Mouse (Mus musculus): ENCODE measurements around the gene Gbgt1. TPM values are rescaled to one million over a fixed set of nuclear protein-coding genes. Genes with fewer than 3 reads are reported as not detected.

Gene Gbgt1
- polyA plus RNA-seq, 1 experiment from 2014 or later, result not detected

DNA sequence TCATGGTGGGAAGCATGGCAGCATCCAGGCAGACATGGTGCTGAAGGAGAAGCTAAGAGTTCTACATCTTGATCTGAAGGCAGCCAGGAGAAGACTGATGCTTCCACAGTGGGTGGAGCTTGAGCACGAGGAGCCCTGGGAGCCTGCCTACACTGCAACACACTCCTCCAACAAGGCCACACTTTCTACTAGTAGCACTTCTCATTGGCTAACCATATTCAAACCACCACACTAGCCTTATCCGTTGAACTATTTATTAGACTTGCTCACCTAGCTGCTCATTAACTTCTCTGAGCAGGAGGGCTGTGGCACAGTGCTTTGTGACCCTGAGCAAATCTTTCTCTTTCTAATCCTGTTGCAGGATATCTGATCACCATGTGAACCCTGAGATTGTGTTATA is 12.8 kb upstream of the Gbgt1 start:
- H3K9ac ChIP-seq (replicated peaks; ENCODE audit: low read length), result no peak overlapping the region
- H3K4me2 ChIP-seq (ENCODE audit: low read depth, low read length), result no peak overlapping the region
- no peak overlapping the region for H3K4me3 ChIP-seq (ENCODE audit: low read depth, low read length)
- H3K27ac ChIP-seq (replicated peaks; ENCODE audit: low read depth, low read length), result no peak overlapping the region
- no peaks in the 10 kb centered on the region for H3K9me3 ChIP-seq (replicated peaks; ENCODE audit: control insufficient read depth, low read length)
- ATAC-seq (replicated peaks; ENCODE audit: insufficient number of reproducible peaks, low FRiP score, low TSS enrichment, low read depth), result no peak
- H3K4me1 ChIP-seq (ENCODE audit: control insufficient read depth, insufficient read depth, low read length), result no peaks in the 10 kb centered on the region
- 78% methylated on average over 2 of the region's 2 CpGs for WGBS
- H3K27me3 ChIP-seq (ENCODE audit: control insufficient read depth, insufficient read depth, low read length), result no peaks in the 10 kb centered on the region
- H3K36me3 ChIP-seq (replicated peaks; ENCODE audit: control insufficient read depth, insufficient read depth, low read depth, low read length), result no peaks in the 10 kb centered on the region
- no peak for DNase-seq (ENCODE audit: low spot score)

DNA sequence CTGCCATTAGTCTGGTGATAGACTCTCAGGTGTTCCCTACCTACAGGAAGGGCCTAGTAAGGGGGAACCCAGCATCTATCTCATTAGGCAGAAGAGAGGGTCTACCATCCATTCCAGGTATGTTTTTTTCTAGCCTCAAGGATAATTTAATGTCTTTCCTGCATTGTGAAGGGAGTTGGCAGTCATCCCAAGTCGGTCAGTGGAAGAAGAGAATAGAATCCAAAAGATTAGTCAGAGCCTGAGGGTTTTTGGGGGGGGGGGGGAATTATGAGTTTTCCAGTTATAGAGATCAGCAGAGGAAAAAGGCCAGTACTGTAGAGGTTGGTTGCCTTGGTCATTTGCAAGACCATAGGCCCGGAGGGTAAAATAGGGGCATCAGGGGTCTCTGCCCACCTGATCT is 2.2 kb upstream of the Gbgt1 start:
- H3K4me3 ChIP-seq (ENCODE audit: low read depth, low read length), result no peak overlapping the region
- WGBS, result 82% methylated on average over 2 of the region's 2 CpGs
- no peak overlapping the region for H3K9ac ChIP-seq (replicated peaks; ENCODE audit: low read length)
- DNase-seq (ENCODE audit: low spot score), result no peak
- no peak overlapping the region for H3K27ac ChIP-seq (replicated peaks; ENCODE audit: low read depth, low read length)
- H3K9me3 ChIP-seq (replicated peaks; ENCODE audit: control insufficient read depth, low read length), result no peaks in the 10 kb centered on the region
- H3K27me3 ChIP-seq (ENCODE audit: control insufficient read depth, insufficient read depth, low read length), result no peaks in the 10 kb centered on the region
- ATAC-seq (replicated peaks; ENCODE audit: insufficient number of reproducible peaks, low FRiP score, low TSS enrichment, low read depth), result no peak
- H3K36me3 ChIP-seq (replicated peaks; ENCODE audit: control insufficient read depth, insufficient read depth, low read depth, low read length), result no peaks in the 10 kb centered on the region
- no peak overlapping the region for H3K4me2 ChIP-seq (ENCODE audit: low read depth, low read length)
- H3K4me1 ChIP-seq (ENCODE audit: control insufficient read depth, insufficient read depth, low read length), result no peaks in the 10 kb centered on the region

DNA sequence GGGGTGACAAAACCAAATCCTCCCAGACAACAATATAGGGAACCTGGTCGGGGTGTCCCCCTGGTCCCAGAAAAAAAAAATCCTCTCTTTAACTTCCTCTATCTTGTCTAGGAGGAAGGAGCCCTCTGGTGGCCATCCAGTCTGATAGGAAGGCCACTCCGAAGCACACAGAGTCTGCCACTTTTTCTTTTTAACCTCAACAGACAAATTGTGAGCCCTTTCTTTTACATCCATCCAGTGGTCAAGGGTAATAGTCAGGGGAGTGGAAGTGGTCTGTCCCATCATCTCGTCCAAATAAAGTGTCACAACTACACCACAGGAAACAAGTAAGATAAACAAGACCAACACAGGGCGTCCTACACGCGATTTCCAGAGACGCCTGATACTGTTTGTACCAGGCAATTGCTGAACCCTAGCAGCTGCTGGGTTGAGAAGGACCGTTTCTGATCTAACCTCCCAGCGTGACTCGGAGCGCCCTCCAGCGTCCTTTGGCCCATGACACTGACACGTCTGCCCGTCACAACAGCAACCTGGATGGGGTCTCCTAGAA is 1.4 kb upstream of the Gbgt1 start:
- Histone ChIP-seq H3K9ac (replicated peaks; ENCODE audit: low read length) (no peak overlapping the region), H3K4me2 (ENCODE audit: low read depth, low read length) (no peak overlapping the region), H3K9me3 (replicated peaks; ENCODE audit: control insufficient read depth, low read length) (no peaks in the 10 kb centered on the region), H3K27me3 (ENCODE audit: control insufficient read depth, insufficient read depth, low read length) (no peaks in the 10 kb centered on the region), H3K27ac (replicated peaks; ENCODE audit: low read depth, low read length) (no peak overlapping the region), H3K36me3 (replicated peaks; ENCODE audit: control insufficient read depth, insufficient read depth, low read depth, low read length) (no peaks in the 10 kb centered on the region), H3K4me3 (ENCODE audit: low read depth, low read length) (no peak overlapping the region), H3K4me1 (ENCODE audit: control insufficient read depth, insufficient read depth, low read length) (no peaks in the 10 kb centered on the region)
- no peak for DNase-seq (ENCODE audit: low spot score)
- no peak for ATAC-seq (replicated peaks; ENCODE audit: insufficient number of reproducible peaks, low FRiP score, low TSS enrichment, low read depth)
- 77% methylated on average over 14 of the region's 14 CpGs for WGBS

DNA sequence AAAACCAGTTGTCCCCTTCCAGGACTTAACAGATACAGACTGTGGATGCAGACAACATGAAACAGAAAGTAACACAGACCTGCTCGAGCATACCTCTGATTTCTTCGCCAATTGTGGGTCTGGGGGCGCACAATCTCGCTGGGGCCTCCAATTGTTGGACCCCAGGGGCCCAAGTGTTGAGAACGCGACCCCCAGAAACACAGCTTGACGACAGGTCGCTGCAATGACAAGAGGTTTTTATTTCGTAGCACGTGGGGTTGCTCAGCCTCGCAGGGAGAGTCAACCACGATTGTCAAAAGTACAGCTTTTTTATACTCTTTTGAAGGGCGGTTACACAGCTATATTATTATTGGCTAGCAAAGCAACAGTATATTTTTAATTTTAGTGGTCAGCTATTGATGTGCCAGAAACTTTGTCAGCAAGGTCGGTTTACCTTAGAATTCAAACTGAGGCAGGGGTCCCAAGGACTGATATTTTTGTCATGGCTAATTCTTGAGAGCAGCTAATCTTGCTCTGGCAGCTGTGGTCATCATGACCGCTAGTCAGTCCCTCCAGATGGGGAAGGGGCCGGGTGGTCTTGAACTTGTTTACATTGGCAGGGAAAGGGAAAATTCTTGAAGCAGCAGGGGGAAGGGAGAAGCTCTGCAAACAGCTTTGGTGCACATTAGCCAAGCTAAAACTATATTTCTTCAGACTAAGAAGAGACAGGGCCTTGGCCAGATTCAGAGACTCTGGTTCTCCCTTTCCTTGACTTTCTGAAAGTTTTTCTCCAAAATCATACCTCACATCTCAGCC is 693 bp upstream of the Gbgt1 start:
- DNase-seq (ENCODE audit: low spot score), result no peak
- ATAC-seq (replicated peaks; ENCODE audit: insufficient number of reproducible peaks, low FRiP score, low TSS enrichment, low read depth), result no peak

DNA sequence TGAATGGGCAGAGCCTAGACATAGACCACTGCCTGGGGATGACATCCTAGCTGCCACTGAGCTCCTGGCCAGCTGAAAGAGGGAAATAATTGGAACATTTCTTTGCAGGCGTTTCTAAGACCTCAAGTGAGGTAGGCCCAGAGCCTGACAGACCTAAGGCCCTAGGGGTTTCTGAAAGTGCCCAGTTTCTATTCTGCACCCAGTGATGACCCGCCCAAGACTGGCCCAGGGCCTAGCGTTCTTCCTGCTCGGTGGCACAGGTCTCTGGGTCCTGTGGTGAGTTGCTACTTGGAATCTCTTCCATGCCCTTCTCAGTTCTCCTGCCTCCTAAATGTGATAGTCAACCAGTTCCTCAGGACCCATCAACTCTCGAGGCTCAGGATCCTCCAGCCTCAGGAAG is 870 bp downstream of the Gbgt1 start:
- H3K27ac ChIP-seq (replicated peaks; ENCODE audit: low read depth, low read length), result no peak overlapping the region
- H3K4me1 ChIP-seq (ENCODE audit: control insufficient read depth, insufficient read depth, low read length), result no peaks in the 10 kb centered on the region
- H3K4me2 ChIP-seq (ENCODE audit: low read depth, low read length), result no peak overlapping the region
- no peak overlapping the region for H3K4me3 ChIP-seq (ENCODE audit: low read depth, low read length)
- H3K9me3 ChIP-seq (replicated peaks; ENCODE audit: control insufficient read depth, low read length), result no peaks in the 10 kb centered on the region
- no peaks in the 10 kb centered on the region for H3K36me3 ChIP-seq (replicated peaks; ENCODE audit: control insufficient read depth, insufficient read depth, low read depth, low read length)
- no peaks in the 10 kb centered on the region for H3K27me3 ChIP-seq (ENCODE audit: control insufficient read depth, insufficient read depth, low read length)
- DNase-seq (ENCODE audit: low spot score) (no peak), ATAC-seq (replicated peaks; ENCODE audit: insufficient number of reproducible peaks, low FRiP score, low TSS enrichment, low read depth) (no peak)
- H3K9ac ChIP-seq (replicated peaks; ENCODE audit: low read length), result no peak overlapping the region
- WGBS, result 83% methylated on average over 5 of the region's 5 CpGs

More for the DNA sequence above, 693 bp upstream of the Gbgt1 start:
- 85% methylated on average over 16 of the region's 16 CpGs for WGBS
- no peak overlapping the region for H3K4me2 ChIP-seq (ENCODE audit: low read depth, low read length)
- no peaks in the 10 kb centered on the region for H3K4me1 ChIP-seq (ENCODE audit: control insufficient read depth, insufficient read depth, low read length)
- H3K9me3 ChIP-seq (replicated peaks; ENCODE audit: control insufficient read depth, low read length), result no peaks in the 10 kb centered on the region
- H3K36me3 ChIP-seq (replicated peaks; ENCODE audit: control insufficient read depth, insufficient read depth, low read depth, low read length), result no peaks in the 10 kb centered on the region
- no peaks in the 10 kb centered on the region for H3K27me3 ChIP-seq (ENCODE audit: control insufficient read depth, insufficient read depth, low read length)
- no peak overlapping the region for H3K9ac ChIP-seq (replicated peaks; ENCODE audit: low read length)
- H3K27ac ChIP-seq (replicated peaks; ENCODE audit: low read depth, low read length), result no peak overlapping the region
- H3K4me3 ChIP-seq (ENCODE audit: low read depth, low read length), result no peak overlapping the region

DNA sequence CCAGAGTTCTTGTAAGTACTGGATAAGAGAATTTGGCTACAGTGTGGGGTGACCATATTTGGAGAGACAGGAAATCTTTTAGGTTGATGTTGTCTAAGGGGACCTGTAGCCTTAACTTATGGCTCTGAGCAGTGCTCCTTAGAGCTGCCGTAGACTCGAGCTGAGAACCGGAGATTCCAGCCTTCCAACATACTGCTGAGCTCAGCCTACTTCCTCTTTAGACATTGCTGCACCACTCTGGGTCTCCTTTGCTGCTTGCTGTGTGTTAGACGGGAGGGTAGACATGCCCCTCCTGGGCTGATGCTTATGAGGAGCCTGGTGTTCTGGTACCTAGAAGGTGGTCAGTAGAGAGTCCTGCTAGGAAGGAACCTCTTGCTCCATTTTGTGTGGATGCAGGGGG is 1.7 kb downstream of the Gbgt1 start:
- Histone ChIP-seq H3K27me3 (ENCODE audit: control insufficient read depth, insufficient read depth, low read length) (no peaks in the 10 kb centered on the region), H3K36me3 (replicated peaks; ENCODE audit: control insufficient read depth, insufficient read depth, low read depth, low read length) (no peaks in the 10 kb centered on the region), H3K4me2 (ENCODE audit: low read depth, low read length) (no peak overlapping the region), H3K27ac (replicated peaks; ENCODE audit: low read depth, low read length) (no peak overlapping the region), H3K4me1 (ENCODE audit: control insufficient read depth, insufficient read depth, low read length) (no peaks in the 10 kb centered on the region), H3K9me3 (replicated peaks; ENCODE audit: control insufficient read depth, low read length) (no peaks in the 10 kb centered on the region), H3K9ac (replicated peaks; ENCODE audit: low read length) (no peak overlapping the region), H3K4me3 (ENCODE audit: low read depth, low read length) (no peak overlapping the region)
- no peak for ATAC-seq (replicated peaks; ENCODE audit: insufficient number of reproducible peaks, low FRiP score, low TSS enrichment, low read depth)
- WGBS, result 86% methylated on average over 4 of the region's 4 CpGs
- no peak for DNase-seq (ENCODE audit: low spot score)

DNA sequence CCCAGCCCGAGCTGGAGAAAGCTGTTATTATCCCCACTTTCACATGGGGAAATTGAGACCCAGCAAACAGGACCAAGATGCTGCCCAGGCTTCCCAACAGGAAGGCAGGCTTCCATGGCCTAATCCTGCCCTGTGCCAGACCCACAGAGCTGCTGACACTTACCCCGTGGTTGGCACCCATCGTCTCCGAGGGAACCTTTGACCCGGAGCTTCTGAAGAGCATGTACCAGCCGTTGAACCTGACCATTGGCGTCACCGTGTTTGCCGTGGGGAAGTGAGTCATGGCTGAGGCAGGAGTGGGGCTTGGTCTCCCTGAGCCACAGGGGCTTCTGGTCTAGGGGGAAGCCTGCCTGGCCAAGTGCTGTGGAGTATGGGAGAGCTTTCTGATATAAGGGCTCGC is 6.3 kb downstream of the Gbgt1 start:
- Histone ChIP-seq H3K4me3 (ENCODE audit: low read depth, low read length) (no peak overlapping the region), H3K36me3 (replicated peaks; ENCODE audit: control insufficient read depth, insufficient read depth, low read depth, low read length) (no peaks in the 10 kb centered on the region), H3K9ac (replicated peaks; ENCODE audit: low read length) (no peak overlapping the region), H3K27ac (replicated peaks; ENCODE audit: low read depth, low read length) (no peak overlapping the region), H3K27me3 (ENCODE audit: control insufficient read depth, insufficient read depth, low read length) (no peaks in the 10 kb centered on the region), H3K4me2 (ENCODE audit: low read depth, low read length) (no peak overlapping the region), H3K9me3 (replicated peaks; ENCODE audit: control insufficient read depth, low read length) (no peaks in the 10 kb centered on the region), H3K4me1 (ENCODE audit: control insufficient read depth, insufficient read depth, low read length) (no peaks in the 10 kb centered on the region)
- ATAC-seq (replicated peaks; ENCODE audit: insufficient number of reproducible peaks, low FRiP score, low TSS enrichment, low read depth), result no peak
- 87% methylated on average over 10 of the region's 10 CpGs for WGBS
- DNase-seq (ENCODE audit: low spot score), result no peak

DNA sequence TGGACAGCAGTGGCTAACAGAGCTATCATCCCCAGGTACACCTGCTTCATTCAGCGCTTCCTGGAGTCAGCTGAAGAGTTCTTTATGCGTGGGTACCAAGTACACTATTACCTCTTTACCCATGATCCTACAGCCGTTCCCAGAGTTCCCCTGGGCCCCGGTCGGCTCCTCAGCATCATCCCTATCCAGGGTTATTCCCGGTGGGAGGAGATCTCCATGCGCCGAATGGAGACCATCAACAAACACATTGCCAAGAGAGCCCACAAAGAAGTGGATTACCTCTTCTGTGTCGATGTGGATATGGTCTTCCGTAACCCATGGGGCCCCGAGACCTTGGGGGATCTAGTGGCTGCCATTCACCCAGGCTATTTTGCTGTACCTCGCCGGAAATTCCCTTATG is 8.0 kb downstream of the Gbgt1 start:
- H3K4me2 ChIP-seq (ENCODE audit: low read depth, low read length), result no peak overlapping the region
- DNase-seq (ENCODE audit: low spot score) (no peak), ATAC-seq (replicated peaks; ENCODE audit: insufficient number of reproducible peaks, low FRiP score, low TSS enrichment, low read depth) (no peak)
- no peak overlapping the region for H3K27ac ChIP-seq (replicated peaks; ENCODE audit: low read depth, low read length)
- no peak overlapping the region for H3K4me3 ChIP-seq (ENCODE audit: low read depth, low read length)
- no peak overlapping the region for H3K9ac ChIP-seq (replicated peaks; ENCODE audit: low read length)
- H3K9me3 ChIP-seq (replicated peaks; ENCODE audit: control insufficient read depth, low read length), result no peaks in the 10 kb centered on the region
- 87% methylated on average over 13 of the region's 13 CpGs for WGBS
- H3K27me3 ChIP-seq (ENCODE audit: control insufficient read depth, insufficient read depth, low read length), result no peaks in the 10 kb centered on the region
- H3K4me1 ChIP-seq (ENCODE audit: control insufficient read depth, insufficient read depth, low read length), result no peaks in the 10 kb centered on the region
- no peaks in the 10 kb centered on the region for H3K36me3 ChIP-seq (replicated peaks; ENCODE audit: control insufficient read depth, insufficient read depth, low read depth, low read length)
